Mouse (Mus musculus): ENCODE data around the gene Fmo6. TPM values are rescaled to one million over a fixed set of nuclear protein-coding genes. Genes with fewer than 3 reads are reported as not detected.

Fmo6 gene
- polyA plus RNA-seq, 1 experiment from 2014 or later, result not detected

DNA sequence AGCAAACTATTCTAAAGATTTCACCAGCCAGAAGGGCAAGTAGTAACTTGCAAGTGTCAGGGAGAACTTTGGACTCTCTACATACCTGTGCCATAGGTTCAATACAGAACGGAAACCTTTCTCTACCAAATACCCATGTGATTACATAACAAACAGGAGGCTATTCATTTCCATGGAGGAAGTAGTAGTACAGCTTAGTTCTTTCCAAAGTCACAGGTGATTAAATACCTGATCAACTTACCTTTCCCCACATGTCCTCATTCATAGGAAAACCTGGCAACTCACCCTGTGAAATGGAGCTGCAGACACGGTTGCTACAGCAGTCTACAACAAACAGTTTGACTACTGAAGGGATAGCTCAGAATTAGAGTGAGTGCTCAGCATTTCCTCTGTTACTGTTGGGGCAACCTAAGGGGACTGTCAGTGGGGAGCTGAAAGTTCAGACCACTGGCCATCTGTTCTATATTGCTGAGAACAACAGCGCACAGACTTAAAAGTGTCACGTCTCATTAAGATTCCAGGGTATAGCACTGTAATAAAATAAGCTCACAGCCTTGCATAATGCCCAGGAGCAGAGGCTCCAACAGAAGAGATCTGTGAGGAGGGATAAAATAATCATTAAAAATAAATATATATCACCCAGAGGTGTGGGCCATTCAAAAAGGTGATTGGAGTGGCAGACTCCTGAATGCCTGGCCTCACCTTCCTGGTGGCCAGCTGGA is 9.7 kb upstream of the Fmo6 start:
- Histone ChIP-seq H3K4me2 (no peak overlapping the region), H3K9ac (ENCODE audit: low read depth, low read length) (no peak overlapping the region), H3K27me3 (ENCODE audit: control insufficient read depth, insufficient read depth, low read length) (no peaks in the 10 kb centered on the region), H3K4me3 (ENCODE audit: low read depth, low read length) (no peak overlapping the region), H3K9me3 (replicated peaks; ENCODE audit: control insufficient read depth, low read length) (no peaks in the 10 kb centered on the region), H3K4me1 (ENCODE audit: control insufficient read depth, insufficient read depth, low read length) (no peaks in the 10 kb centered on the region), H3K27ac (ENCODE audit: low read depth, low read length) (no peak overlapping the region), H3K36me3 (ENCODE audit: control insufficient read depth, insufficient read depth, low read length) (no peaks in the 10 kb centered on the region)
- 72% methylated on average over 4 of the region's 4 CpGs for WGBS (ENCODE audit: insufficient replicate concordance)
- ATAC-seq (replicated peaks; ENCODE audit: insufficient number of reproducible peaks, low FRiP score, low TSS enrichment), result no peak

DNA sequence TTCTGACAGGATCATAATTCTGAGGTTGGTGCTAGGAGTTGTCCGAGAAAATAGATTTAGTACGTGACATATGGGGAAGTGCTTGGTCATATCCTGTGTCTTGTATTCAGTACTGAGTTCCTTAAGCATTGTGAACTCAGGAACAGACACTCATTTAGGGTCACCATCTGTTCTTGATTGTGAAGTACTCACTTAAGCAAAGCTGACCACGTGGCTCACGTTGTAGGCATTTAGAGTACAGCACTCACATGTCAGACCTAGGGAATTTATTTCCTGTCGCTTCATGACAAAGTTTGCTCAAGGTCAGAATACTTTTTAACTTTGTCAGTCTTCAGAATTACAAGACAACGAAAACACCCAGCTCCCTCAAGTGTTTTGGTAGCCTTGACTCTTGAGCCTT is 6.4 kb upstream of the Fmo6 start:
- no peaks in the 10 kb centered on the region for H3K36me3 ChIP-seq (ENCODE audit: control insufficient read depth, insufficient read depth, low read length)
- ATAC-seq (replicated peaks; ENCODE audit: insufficient number of reproducible peaks, low FRiP score, low TSS enrichment), result no peak

DNA sequence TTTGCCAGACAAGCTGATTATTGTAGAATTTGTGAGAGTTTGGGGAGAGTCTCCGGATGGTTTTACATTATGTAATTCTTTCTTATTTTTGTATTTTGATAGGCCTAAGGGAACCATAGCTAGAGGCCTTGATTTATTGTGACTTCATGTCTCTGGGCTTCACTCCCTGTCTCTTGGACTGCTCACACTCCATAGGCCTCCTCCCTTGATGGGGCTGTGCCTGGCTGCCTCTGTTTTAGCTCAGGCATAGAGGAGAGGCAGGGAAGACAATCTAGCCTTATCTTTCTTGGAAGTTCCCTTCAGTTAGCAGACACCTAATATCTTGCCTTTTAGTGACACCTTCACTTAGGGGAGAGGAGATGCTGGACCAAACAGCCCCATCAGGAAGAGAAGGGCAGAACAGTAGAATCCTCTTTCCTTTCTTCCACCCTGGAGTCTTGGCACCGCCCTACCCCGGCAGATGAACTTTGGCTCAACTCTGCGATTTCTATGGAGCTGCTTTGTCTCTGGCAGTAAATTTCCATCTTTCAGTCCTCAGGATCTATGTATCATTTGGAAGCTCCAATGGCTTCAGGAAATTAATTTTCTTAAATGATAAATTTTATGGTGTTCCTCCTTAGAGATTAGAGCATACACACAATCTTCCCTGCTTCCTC is 1.5 kb upstream of the Fmo6 start:
- H3K4me2 ChIP-seq, result no peak overlapping the region
- no peak overlapping the region for H3K4me3 ChIP-seq (ENCODE audit: low read depth, low read length)
- 91% methylated on average over 4 of the region's 4 CpGs for WGBS (ENCODE audit: insufficient replicate concordance)
- H3K9ac ChIP-seq (ENCODE audit: low read depth, low read length), result no peak overlapping the region
- no peaks in the 10 kb centered on the region for H3K36me3 ChIP-seq (ENCODE audit: control insufficient read depth, insufficient read depth, low read length)
- H3K27me3 ChIP-seq (ENCODE audit: control insufficient read depth, insufficient read depth, low read length), result no peaks in the 10 kb centered on the region
- no peaks in the 10 kb centered on the region for H3K4me1 ChIP-seq (ENCODE audit: control insufficient read depth, insufficient read depth, low read length)
- H3K9me3 ChIP-seq (replicated peaks; ENCODE audit: control insufficient read depth, low read length), result no peaks in the 10 kb centered on the region
- no peak overlapping the region for H3K27ac ChIP-seq (ENCODE audit: low read depth, low read length)
- ATAC-seq (replicated peaks; ENCODE audit: insufficient number of reproducible peaks, low FRiP score, low TSS enrichment), result no peak

More for the DNA sequence above, 6.4 kb upstream of the Fmo6 start:
- no peaks in the 10 kb centered on the region for H3K9me3 ChIP-seq (replicated peaks; ENCODE audit: control insufficient read depth, low read length)
- WGBS (ENCODE audit: insufficient replicate concordance), result 64% methylated on average over 6 of the region's 6 CpGs
- H3K9ac ChIP-seq (ENCODE audit: low read depth, low read length), result no peak overlapping the region
- H3K4me1 ChIP-seq (ENCODE audit: control insufficient read depth, insufficient read depth, low read length), result no peaks in the 10 kb centered on the region
- no peak overlapping the region for H3K4me3 ChIP-seq (ENCODE audit: low read depth, low read length)
- no peaks in the 10 kb centered on the region for H3K27me3 ChIP-seq (ENCODE audit: control insufficient read depth, insufficient read depth, low read length)
- H3K27ac ChIP-seq (ENCODE audit: low read depth, low read length), result no peak overlapping the region
- no peak overlapping the region for H3K4me2 ChIP-seq

DNA sequence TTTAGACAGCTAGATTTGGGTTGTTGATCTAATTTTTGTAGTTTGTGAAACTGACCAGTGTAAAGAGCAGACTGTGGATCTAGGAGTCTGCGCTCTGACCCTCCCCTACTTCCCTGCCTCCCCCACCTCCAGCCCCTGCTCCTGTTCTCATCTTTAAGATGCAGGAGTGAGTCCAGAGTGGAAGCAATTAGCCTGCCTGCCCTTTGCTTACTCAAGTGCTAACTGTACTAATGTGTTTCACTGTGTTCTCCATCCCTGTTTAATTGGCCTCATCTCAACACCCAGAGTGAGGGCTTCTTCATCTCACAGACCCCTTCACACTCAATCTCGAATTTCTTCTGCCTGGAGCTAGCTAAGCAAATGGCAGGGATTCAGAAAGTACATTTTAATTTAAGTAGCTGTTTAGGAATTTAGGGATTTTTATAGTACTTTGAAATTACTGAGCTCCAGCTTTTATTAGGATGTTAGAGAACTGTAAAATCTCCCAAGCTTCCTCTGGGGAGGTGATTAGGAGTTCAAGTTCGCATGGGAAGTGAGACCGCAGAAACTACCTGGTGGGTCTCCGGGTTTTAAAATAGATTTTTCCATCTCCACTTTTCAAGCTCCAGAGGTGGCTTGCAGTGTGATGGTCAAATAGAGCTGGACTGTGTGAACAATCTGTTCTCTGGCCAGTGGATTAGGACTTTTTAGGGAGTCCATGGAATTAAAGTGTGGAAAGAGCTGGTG is 818 bp upstream of the Fmo6 start:
- Histone ChIP-seq H3K27me3 (ENCODE audit: control insufficient read depth, insufficient read depth, low read length) (no peaks in the 10 kb centered on the region), H3K36me3 (ENCODE audit: control insufficient read depth, insufficient read depth, low read length) (no peaks in the 10 kb centered on the region), H3K4me2 (no peak overlapping the region), H3K4me3 (ENCODE audit: low read depth, low read length) (no peak overlapping the region), H3K4me1 (ENCODE audit: control insufficient read depth, insufficient read depth, low read length) (no peaks in the 10 kb centered on the region), H3K9me3 (replicated peaks; ENCODE audit: control insufficient read depth, low read length) (no peaks in the 10 kb centered on the region), H3K9ac (ENCODE audit: low read depth, low read length) (no peak overlapping the region), H3K27ac (ENCODE audit: low read depth, low read length) (no peak overlapping the region)
- WGBS (ENCODE audit: insufficient replicate concordance), result 73% methylated on average over 5 of the region's 5 CpGs
- ATAC-seq (replicated peaks; ENCODE audit: insufficient number of reproducible peaks, low FRiP score, low TSS enrichment), result no peak

DNA sequence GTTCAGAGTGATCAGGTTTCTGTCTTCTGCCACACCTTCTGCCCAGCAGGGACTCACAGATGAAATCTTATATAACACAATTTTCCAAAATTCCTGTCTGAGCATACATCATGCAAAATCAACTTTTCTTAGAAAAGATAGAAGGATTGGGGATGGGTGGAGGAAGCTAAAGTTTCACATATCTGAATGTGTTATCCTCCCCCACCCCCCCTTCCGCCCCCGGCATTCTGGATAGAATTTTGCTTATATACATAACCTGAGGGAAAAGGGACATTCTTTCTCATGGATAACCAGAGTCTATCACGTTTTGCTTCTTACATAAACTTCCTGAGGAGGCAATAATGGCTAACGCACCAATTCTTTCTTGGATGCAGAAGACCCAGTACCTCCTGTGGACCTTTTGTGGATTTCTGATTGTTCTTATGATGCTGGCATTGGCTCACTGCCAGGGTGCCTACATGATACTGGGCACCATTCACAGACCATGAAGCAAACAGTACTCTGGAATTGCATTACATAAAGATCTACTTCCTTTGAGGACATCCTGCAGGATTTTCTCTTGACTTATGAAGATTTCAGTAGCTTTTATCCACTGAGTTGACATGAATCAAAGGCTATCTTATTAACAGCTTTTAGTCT is 2.8 kb downstream of the Fmo6 start:
- Histone ChIP-seq H3K27me3 (ENCODE audit: control insufficient read depth, insufficient read depth, low read length) (no peaks in the 10 kb centered on the region), H3K4me3 (ENCODE audit: low read depth, low read length) (no peak overlapping the region), H3K27ac (ENCODE audit: low read depth, low read length) (no peak overlapping the region), H3K4me2 (no peak overlapping the region), H3K36me3 (ENCODE audit: control insufficient read depth, insufficient read depth, low read length) (no peaks in the 10 kb centered on the region), H3K9ac (ENCODE audit: low read depth, low read length) (no peak overlapping the region), H3K9me3 (replicated peaks; ENCODE audit: control insufficient read depth, low read length) (no peaks in the 10 kb centered on the region), H3K4me1 (ENCODE audit: control insufficient read depth, insufficient read depth, low read length) (no peaks in the 10 kb centered on the region)
- no peak for ATAC-seq (replicated peaks; ENCODE audit: insufficient number of reproducible peaks, low FRiP score, low TSS enrichment)
- WGBS (ENCODE audit: insufficient replicate concordance), result 70% methylated on average over 4 of the region's 4 CpGs

DNA sequence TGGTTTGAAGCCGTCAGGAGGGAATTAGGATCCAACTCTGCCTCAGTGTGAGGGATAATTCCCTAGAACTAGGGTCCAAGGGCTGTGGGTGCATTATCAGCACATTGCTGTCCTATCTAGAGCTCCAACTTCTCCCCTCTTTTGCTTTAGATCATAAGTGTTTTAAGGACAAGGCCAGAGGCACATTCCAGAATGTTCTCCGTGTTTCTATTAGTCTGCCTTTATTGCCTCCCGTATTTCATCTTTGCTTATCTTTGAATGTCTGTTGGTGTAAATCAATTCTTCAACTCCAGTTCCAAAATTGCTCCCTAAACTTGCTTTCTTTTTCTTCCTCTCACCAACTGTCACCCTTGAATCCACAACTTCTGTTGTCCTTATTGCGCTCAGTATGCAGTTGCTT is 4.9 kb downstream of the Fmo6 start:
- H3K9me3 ChIP-seq (replicated peaks; ENCODE audit: control insufficient read depth, low read length), result no peaks in the 10 kb centered on the region
- no peak overlapping the region for H3K9ac ChIP-seq (ENCODE audit: low read depth, low read length)
- H3K27ac ChIP-seq (ENCODE audit: low read depth, low read length), result no peak overlapping the region
- H3K27me3 ChIP-seq (ENCODE audit: control insufficient read depth, insufficient read depth, low read length), result no peaks in the 10 kb centered on the region
- H3K4me2 ChIP-seq, result no peak overlapping the region
- WGBS (ENCODE audit: insufficient replicate concordance), result 78% methylated on average over 4 of the region's 4 CpGs
- H3K4me3 ChIP-seq (ENCODE audit: low read depth, low read length), result no peak overlapping the region
- H3K36me3 ChIP-seq (ENCODE audit: control insufficient read depth, insufficient read depth, low read length), result no peaks in the 10 kb centered on the region
- ATAC-seq (replicated peaks; ENCODE audit: insufficient number of reproducible peaks, low FRiP score, low TSS enrichment), result no peak
- H3K4me1 ChIP-seq (ENCODE audit: control insufficient read depth, insufficient read depth, low read length), result no peaks in the 10 kb centered on the region

DNA sequence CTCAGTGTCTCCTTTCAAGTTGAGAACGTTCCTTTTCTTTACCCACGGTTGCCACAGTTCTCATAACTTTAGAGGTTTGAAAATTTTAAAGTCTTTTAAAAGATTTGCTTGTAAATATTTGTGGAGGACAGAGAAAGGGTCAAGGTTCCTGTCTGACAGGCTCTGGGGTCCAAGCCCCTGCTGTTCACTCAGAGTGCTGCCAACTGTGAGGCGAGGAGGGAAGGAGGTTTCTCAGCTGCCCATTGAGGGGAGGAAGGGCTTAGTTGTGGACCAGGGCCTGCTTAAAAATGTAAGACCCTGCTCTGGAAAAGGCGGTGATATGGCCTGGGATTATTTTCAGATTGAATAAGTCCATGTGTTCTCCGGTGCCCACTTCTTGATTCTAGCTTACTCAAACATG is 5.4 kb downstream of the Fmo6 start:
- Histone ChIP-seq H3K4me3 (ENCODE audit: low read depth, low read length) (no peak overlapping the region), H3K4me1 (ENCODE audit: control insufficient read depth, insufficient read depth, low read length) (no peaks in the 10 kb centered on the region), H3K9me3 (replicated peaks; ENCODE audit: control insufficient read depth, low read length) (no peaks in the 10 kb centered on the region), H3K27me3 (ENCODE audit: control insufficient read depth, insufficient read depth, low read length) (no peaks in the 10 kb centered on the region), H3K36me3 (ENCODE audit: control insufficient read depth, insufficient read depth, low read length) (no peaks in the 10 kb centered on the region), H3K27ac (ENCODE audit: low read depth, low read length) (no peak overlapping the region), H3K4me2 (no peak overlapping the region), H3K9ac (ENCODE audit: low read depth, low read length) (no peak overlapping the region)
- no peak for ATAC-seq (replicated peaks; ENCODE audit: insufficient number of reproducible peaks, low FRiP score, low TSS enrichment)
- WGBS (ENCODE audit: insufficient replicate concordance), result 79% methylated on average over 5 of the region's 5 CpGs

DNA sequence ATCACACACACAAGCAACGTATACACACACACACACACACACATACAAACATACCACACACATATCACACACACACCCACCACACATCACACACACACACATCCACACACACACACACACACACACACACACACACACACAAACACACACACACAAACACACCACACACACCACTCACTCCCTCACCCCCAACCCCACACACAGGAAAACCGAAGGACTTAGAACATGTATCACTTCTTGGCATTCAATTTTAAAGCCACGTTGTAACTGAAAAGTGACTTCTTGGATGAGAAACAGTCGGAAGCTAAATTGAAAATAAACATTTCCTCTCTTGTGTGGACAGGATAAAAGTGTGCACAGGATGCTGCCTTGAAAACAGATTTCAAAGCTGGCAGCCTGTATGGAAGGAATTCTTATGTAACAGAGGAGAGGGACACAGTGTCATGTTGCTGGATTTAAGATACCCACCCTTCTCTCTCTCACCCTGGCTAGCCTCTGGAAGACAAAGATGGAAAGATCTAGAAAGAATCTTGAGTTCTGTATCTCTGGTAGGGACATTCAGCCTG is 5.9 kb downstream of the Fmo6 start:
- no peak for ATAC-seq (replicated peaks; ENCODE audit: insufficient number of reproducible peaks, low FRiP score, low TSS enrichment)
- no peaks in the 10 kb centered on the region for H3K9me3 ChIP-seq (replicated peaks; ENCODE audit: control insufficient read depth, low read length)
- H3K4me2 ChIP-seq, result no peak overlapping the region
- no peaks in the 10 kb centered on the region for H3K27me3 ChIP-seq (ENCODE audit: control insufficient read depth, insufficient read depth, low read length)
- no peak overlapping the region for H3K27ac ChIP-seq (ENCODE audit: low read depth, low read length)
- no peak overlapping the region for H3K4me3 ChIP-seq (ENCODE audit: low read depth, low read length)
- H3K4me1 ChIP-seq (ENCODE audit: control insufficient read depth, insufficient read depth, low read length), result no peaks in the 10 kb centered on the region
- WGBS (ENCODE audit: insufficient replicate concordance), result 71% methylated on average over 4 of the region's 4 CpGs
- no peaks in the 10 kb centered on the region for H3K36me3 ChIP-seq (ENCODE audit: control insufficient read depth, insufficient read depth, low read length)
- no peak overlapping the region for H3K9ac ChIP-seq (ENCODE audit: low read depth, low read length)
